Mouse (Mus musculus) midbrain, embryonic 11.5 days (tissue): ENCODE data around the gene Hsd17b13. TPM values are rescaled to one million over a fixed set of nuclear protein-coding genes. Genes with fewer than 3 reads are reported as not detected.
A peak's percentile ranks its signal among the peaks of the same experiment; 100 is the strongest.
"Not testable (repeated sequence)": the region's sequence is repeated elsewhere in the genome, so short reads cannot be mapped to it uniquely, and the experiment has no call there.

Experiments
- ATAC-seq: fragments of 200-750 bp; cut with Nextera tagmentation; 2 replicates; pipeline ENCODE4 v1.8.0; 2017; ENCODE audit warnings: moderate TSS enrichment, moderate library complexity; ENCODE audit not compliant: low FRiP score
- DNase-seq: peaks from one replicate; pipeline ENCODE4 v3.0.0; 2015; ENCODE audit warnings: low spot score; ENCODE audit errors: missing footprints
- H3K27ac ChIP-seq: fragments of 300-500 bp; sonication (generic); 2 replicates; pipeline ENCODE4 v1.5.1; 2014; ENCODE audit warnings: low read depth, low read length
- H3K27me3 ChIP-seq: fragments of 300-500 bp; sonication (generic); 2 replicates; pipeline ENCODE4 v1.6.1; 2014; ENCODE audit warnings: mild to moderate bottlenecking, low read length, moderate library complexity, mixed read lengths; ENCODE audit not compliant: control insufficient read depth, insufficient read depth
- H3K36me3 ChIP-seq: fragments of 300-500 bp; sonication (generic); 2 replicates; pipeline ENCODE4 v1.6.1; 2014; ENCODE audit warnings: mild to moderate bottlenecking, low read length, moderate library complexity, mixed read lengths; ENCODE audit not compliant: control insufficient read depth, insufficient read depth
- H3K4me1 ChIP-seq: fragments of 300-500 bp; sonication (generic); 2 replicates; pipeline ENCODE4 v1.6.1; 2014; ENCODE audit warnings: low read length; ENCODE audit not compliant: control insufficient read depth, insufficient read depth
- H3K4me2 ChIP-seq: fragments of 300-500 bp; sonication (generic); 2 replicates; pipeline ENCODE4 v1.6.1; 2014; ENCODE audit warnings: mild to moderate bottlenecking, moderate library complexity
- H3K4me3 ChIP-seq: fragments of 300-500 bp; sonication (generic); 2 replicates; pipeline ENCODE4 v1.5.1; 2014; ENCODE audit warnings: low read depth, low read length
- H3K9ac ChIP-seq: fragments of 300-500 bp; sonication (generic); 2 replicates; pipeline ENCODE4 v1.6.1; 2014; ENCODE audit warnings: low read length
- H3K9me3 ChIP-seq: fragments of 300-500 bp; sonication (generic); 2 replicates; pipeline ENCODE4 v1.6.1; 2016; ENCODE audit warnings: low read length; ENCODE audit not compliant: control insufficient read depth
- WGBS: fragments of 180-500 bp; shearing (Covaris S2); extraction: QIAGEN DNeasy Blood & Tissue Kit; methylation state at CpG from one replicate; pipeline ENCODE4 v1.1.7; 2014; 5-methylcytosine and 5-hydroxymethylcytosine counted together
- polyA plus RNA-seq: library from polyadenylated mRNA; unstranded; fragments of >200 nt; fragmentation: Nextera tagmentation; extraction: Ambion mirVana; gene quantifications from 2 replicates; pipeline ENCODE4 v1.2.1, GENCODE M21; 2014

The Hsd17b13 gene
- not detected in 2 replicates for polyA plus RNA-seq

GRCm38 (mm10) chr5:103977297-103977696 lies at the start of gene Hsd17b13:
Gene Hsd17b13, minus strand, starts transcription at chr5:103977410.
- no peaks in the 10 kb centered on the region for H3K4me1 ChIP-seq
- H3K27me3 ChIP-seq: no peaks in the 10 kb centered on the region
- H3K27ac ChIP-seq: no peak within 1 kb of the TSS
- DNase-seq: no peak
- H3K36me3 ChIP-seq: no peaks in the 10 kb centered on the region
- H3K9me3 ChIP-seq: no peaks in the 10 kb centered on the region
- no peak for ATAC-seq
- H3K9ac ChIP-seq: no peak within 1 kb of the TSS
- H3K4me2 ChIP-seq: no peak within 1 kb of the TSS
- H3K4me3 ChIP-seq: no peak within 1 kb of the TSS
- 85% methylated on average over 4 of the region's 4 CpGs for WGBS

GRCm38 (mm10) chr5:104025245-104025854 lies 48.1 kb upstream of the Hsd17b13 start:
- no peak overlapping the region for H3K4me2 ChIP-seq
- no peaks in the 10 kb centered on the region for H3K9me3 ChIP-seq
- WGBS: 42% methylated on average over 17 of the region's 17 CpGs
- no peak for ATAC-seq
- peaks cover 2% of the 10 kb centered on the region; the same call in 1 of the 2 replicates for H3K27me3 ChIP-seq
- no peak overlapping the region for H3K4me3 ChIP-seq
- no peaks in the 10 kb centered on the region for H3K4me1 ChIP-seq
- no peak overlapping the region for H3K9ac ChIP-seq
- H3K27ac ChIP-seq: no peak overlapping the region
- H3K36me3 ChIP-seq: no peaks in the 10 kb centered on the region
- peak; percentile 79 for DNase-seq

GRCm38 (mm10) chr5:104024762-104025161 lies 47.6 kb upstream of the Hsd17b13 start:
- Histone ChIP-seq H3K9ac (no peak overlapping the region), H3K27ac (no peak overlapping the region), H3K4me1 (no peaks in the 10 kb centered on the region), H3K36me3 (no peaks in the 10 kb centered on the region), H3K9me3 (no peaks in the 10 kb centered on the region), H3K4me3 (no peak overlapping the region), H3K4me2 (no peak overlapping the region), H3K27me3 (peaks cover 2% of the 10 kb centered on the region; the same call in 1 of the 2 replicates)
- peak; percentile 54 for DNase-seq
- ATAC-seq: no peak
- 68% methylated on average over 11 of the region's 11 CpGs for WGBS

GRCm38 (mm10) chr5:104024193-104024592 lies 47.0 kb upstream of the Hsd17b13 start:
- not testable (repeated sequence) for H3K4me3 ChIP-seq, H3K9ac ChIP-seq, H3K27me3 ChIP-seq, H3K9me3 ChIP-seq, ATAC-seq, H3K4me1 ChIP-seq, H3K27ac ChIP-seq, H3K4me2 ChIP-seq, H3K36me3 ChIP-seq
- WGBS: 89% methylated on average over 5 of the region's 5 CpGs
- DNase-seq: peak; percentile 59

GRCm38 (mm10) chr5:104023289-104024020 lies 46.2 kb upstream of the Hsd17b13 start:
- Histone ChIP-seq H3K4me2 (no peak overlapping the region), H3K4me3 (no peak overlapping the region), H3K27ac (no peak overlapping the region), H3K4me1 (no peaks in the 10 kb centered on the region), H3K9me3 (no peaks in the 10 kb centered on the region), H3K9ac (no peak overlapping the region), H3K27me3 (peaks cover 2% of the 10 kb centered on the region; the same call in 1 of the 2 replicates), H3K36me3 (no peaks in the 10 kb centered on the region)
- no peak for ATAC-seq
- peak; percentile 79 for DNase-seq
- WGBS: 72% methylated on average over 8 of the region's 8 CpGs

- Histone ChIP-seq H3K4me1 (no peaks in the 10 kb centered on the region), H3K27ac (no peak overlapping the region), H3K9me3 (no peaks in the 10 kb centered on the region), H3K9ac (peak overlapping the region; percentile 61; the same call in 1 of the 2 replicates), H3K27me3 (peaks cover 2% of the 10 kb centered on the region; the same call in 1 of the 2 replicates), H3K36me3 (no peaks in the 10 kb centered on the region), H3K4me2 (peak overlapping the region; percentile 67), H3K4me3 (no peak overlapping the region)
- DNase-seq (no peak), ATAC-seq (no peak)
- WGBS: 41% methylated on average over 5 of the region's 5 CpGs
Observed at GRCm38 (mm10) chr5:104022558-104022957, 45.3 kb upstream of the Hsd17b13 start.

- peak within 1 kb of the TSS; percentile 67 for H3K4me2 ChIP-seq
- peak within 1 kb of the TSS; percentile 61 for H3K9ac ChIP-seq
- 2% methylated on average over 31 of the region's 31 CpGs for WGBS
- H3K4me1 ChIP-seq: no peaks in the 10 kb centered on the region
- DNase-seq (peak; percentile 96), ATAC-seq (peak; percentile 82)
- peak within 1 kb of the TSS; percentile 27 for H3K4me3 ChIP-seq
- H3K27me3 ChIP-seq: peaks cover 2% of the 10 kb centered on the region; the same call in 1 of the 2 replicates
- no peak within 1 kb of the TSS for H3K27ac ChIP-seq
- H3K9me3 ChIP-seq: no peaks in the 10 kb centered on the region
- H3K36me3 ChIP-seq: no peaks in the 10 kb centered on the region
Observed at GRCm38 (mm10) chr5:104021597-104022378, 44.6 kb upstream of the Hsd17b13 start, which contains the start of gene Hsd17b11. Gene Hsd17b11, minus strand, starts transcription at chr5:104021919.

GRCm38 (mm10) chr5:104011419-104011818 lies 34.2 kb upstream of the Hsd17b13 start:
- no peak for ATAC-seq

More at GRCm38 (mm10) chr5:104011419-104011818, 34.2 kb upstream of the Hsd17b13 start:
- Histone ChIP-seq H3K9ac (no peak overlapping the region), H3K4me2 (no peak overlapping the region), H3K4me3 (no peak overlapping the region), H3K4me1 (no peaks in the 10 kb centered on the region), H3K9me3 (no peaks in the 10 kb centered on the region), H3K27ac (no peak overlapping the region), H3K36me3 (no peaks in the 10 kb centered on the region), H3K27me3 (no peaks in the 10 kb centered on the region)
- no peak for DNase-seq
